Mouse (Mus musculus) ovary, postnatal 36 days (tissue): Measurements from ENCODE around the gene Pla2g4e.
A peak's percentile ranks its signal among the peaks of the same experiment; 100 is the strongest.

Source experiments
- DNase-seq: peaks from one replicate; pipeline ENCODE4 v3.0.0; 2022; ENCODE audit warnings: low spot score, mixed read lengths

Gene Pla2g4e

GRCm38 (mm10) chr2:120235947-120236640 lies 9.0 kb downstream of the Pla2g4e start:
- DNase-seq = no peak

- no peak for DNase-seq
Observed at GRCm38 (mm10) chr2:120235381-120235780, 9.8 kb downstream of the Pla2g4e start.

- no peak for DNase-seq
Observed at GRCm38 (mm10) chr2:120231642-120232041, 13.5 kb downstream of the Pla2g4e start.

GRCm38 (mm10) chr2:120214600-120214999 lies 30.5 kb downstream of the Pla2g4e start:
- DNase-seq = no peak

- DNase-seq = no peak
Observed at GRCm38 (mm10) chr2:120211448-120211847, 33.7 kb downstream of the Pla2g4e start.

- no peak for DNase-seq
Observed at GRCm38 (mm10) chr2:120207926-120208325, 37.2 kb downstream of the Pla2g4e start.

GRCm38 (mm10) chr2:120207028-120207427 lies 38.1 kb downstream of the Pla2g4e start:
- DNase-seq = no peak

- DNase-seq = no peak
Observed at GRCm38 (mm10) chr2:120203742-120204141, 41.4 kb downstream of the Pla2g4e start.

GRCm38 (mm10) chr2:120200077-120200476 lies 45.1 kb downstream of the Pla2g4e start:
- no peak for DNase-seq

- no peak for DNase-seq
Observed at GRCm38 (mm10) chr2:120188174-120188573, 57.0 kb downstream of the Pla2g4e start.

- DNase-seq = no peak
Observed at GRCm38 (mm10) chr2:120187583-120187982, 57.6 kb downstream of the Pla2g4e start.

GRCm38 (mm10) chr2:120185527-120186276 lies 59.4 kb downstream of the Pla2g4e start:
- no peak for DNase-seq

- DNase-seq = no peak
Observed at GRCm38 (mm10) chr2:120178936-120179335, 66.2 kb downstream of the Pla2g4e start.

- DNase-seq = peak; percentile 38
Observed at GRCm38 (mm10) chr2:120173718-120174117, 71.4 kb downstream of the Pla2g4e start.

- DNase-seq = no peak
Observed at GRCm38 (mm10) chr2:120171362-120171761, 73.8 kb downstream of the Pla2g4e start.

- DNase-seq = no peak
Observed at GRCm38 (mm10) chr2:120170726-120171125, 74.4 kb downstream of the Pla2g4e start.

GRCm38 (mm10) chr2:120169382-120169781 lies 75.8 kb downstream of the Pla2g4e start:
- no peak for DNase-seq

- no peak for DNase-seq
Observed at GRCm38 (mm10) chr2:120167763-120168162, 77.4 kb downstream of the Pla2g4e start.

- no peak for DNase-seq
Observed at GRCm38 (mm10) chr2:120165474-120165873, 79.7 kb downstream of the Pla2g4e start.

- DNase-seq = no peak
Observed at GRCm38 (mm10) chr2:120159434-120159833, 85.7 kb downstream of the Pla2g4e start.

GRCm38 (mm10) chr2:120158846-120159245 lies 86.3 kb downstream of the Pla2g4e start:
- DNase-seq = no peak

- DNase-seq = no peak
Observed at GRCm38 (mm10) chr2:120158016-120158415, 87.1 kb downstream of the Pla2g4e start.

- DNase-seq = no peak
Observed at GRCm38 (mm10) chr2:120157606-120158005, 87.5 kb downstream of the Pla2g4e start.
